In the genomic region with DNA sequence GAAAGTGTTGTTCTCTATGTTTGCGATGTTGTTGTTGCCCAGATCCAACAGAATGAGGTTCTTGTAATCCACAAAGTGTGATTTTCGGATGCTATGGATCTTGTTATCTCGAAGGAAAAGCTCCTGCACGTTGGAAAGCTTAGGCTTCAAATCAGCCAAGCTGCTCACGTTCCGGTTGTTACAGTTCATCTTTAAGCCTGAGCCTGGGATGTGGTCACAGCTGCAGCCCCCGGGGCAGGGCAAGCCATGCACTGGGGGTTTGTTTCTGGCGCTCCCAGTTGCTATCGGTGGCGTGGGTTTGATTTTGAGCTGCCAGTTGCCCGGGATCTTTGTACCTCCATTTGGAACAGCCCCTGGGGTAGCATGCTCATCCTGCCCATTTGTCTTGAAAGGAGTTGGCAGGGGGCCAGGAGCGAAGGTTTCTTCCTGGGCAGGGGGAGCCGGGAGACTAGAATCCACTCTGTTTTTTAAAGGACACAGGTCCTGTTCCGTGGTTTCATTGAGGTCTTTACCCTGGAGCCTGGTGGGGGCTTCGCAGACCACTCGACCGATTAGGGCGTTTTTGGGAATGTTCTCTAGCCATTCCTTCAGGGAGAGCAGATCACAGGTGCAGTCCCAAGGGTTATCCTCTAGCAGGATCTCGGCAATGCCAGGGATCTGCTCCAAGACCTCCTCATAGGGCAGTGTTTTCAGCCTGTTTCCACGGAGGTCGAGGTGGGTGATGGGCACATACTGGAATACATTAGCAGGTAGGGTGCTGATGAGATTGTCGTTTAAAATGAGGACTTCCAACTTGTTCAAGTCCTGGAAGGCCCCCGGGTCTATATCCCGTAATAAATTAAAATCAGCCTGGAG, we compare ENCODE assay signal across 10 mouse cellular contexts. TPM values are rescaled to one million over a fixed set of nuclear protein-coding genes. Genes with fewer than 3 reads are reported as not detected.
A peak's percentile ranks its signal among the peaks of the same experiment; 100 is the strongest.
DNase-seq lines count a peak whose midpoint lies in the region; ATAC-seq and TF ChIP-seq lines count a peak whose summit lies in the region.
"Had no signal": no experiment of that assay in that cellular context is flagged by ENCODE, and none has a peak within 500 bp of the region (broad histone marks: within the 10 kb centered on the region; RNA-seq: fewer than 3 reads in every experiment).

No protein-coding gene starts in this region.

- WGBS in lung, embryonic 16.5 days = 4% methylated on average over 24 of the region's 24 CpGs
- under 1% methylated on average over 24 of the region's 24 CpGs for whole genome bisulfite sequencing in embryonic facial prominence, embryonic 15.5 days
- WGBS in intestine, embryonic 14.5 days = 7% methylated on average over 24 of the region's 24 CpGs
- WGBS in neural tube, embryonic 13.5 days = 1% methylated on average over 24 of the region's 24 CpGs

- no peaks in the 10 kb centered on the region for H3K9me3 ChIP-seq in lung, embryonic 16.5 days (ENCODE audit: control insufficient read depth, low read length)
- no peaks in the 10 kb centered on the region for H3K9me3 ChIP-seq in embryonic facial prominence, embryonic 15.5 days (replicated peaks)
- no peaks in the 10 kb centered on the region for H3K9me3 ChIP-seq in intestine, embryonic 14.5 days (ENCODE audit: control insufficient read depth, low read length)
- no peaks in the 10 kb centered on the region for H3K9me3 ChIP-seq in neural tube, embryonic 13.5 days

- peaks cover 34% of the 10 kb centered on the region for H3K27me3 ChIP-seq in lung, embryonic 16.5 days (ENCODE audit: control insufficient read depth, insufficient read depth, low read depth, low read length)
- H3K27me3 ChIP-seq in embryonic facial prominence, embryonic 15.5 days = peaks cover 40% of the 10 kb centered on the region
- H3K27me3 ChIP-seq in intestine, embryonic 14.5 days (replicated peaks; ENCODE audit: control insufficient read depth, insufficient read depth, low read length) = peaks cover 39% of the 10 kb centered on the region
- H3K27me3 ChIP-seq in neural tube, embryonic 13.5 days = no peaks in the 10 kb centered on the region

- TF ChIP-seq CTCF in left cerebral cortex, adult 2 months (IDR thresholded peaks at IDR 0.05) = no peak

- no peak overlapping the region for H3K27ac ChIP-seq in lung, embryonic 16.5 days (ENCODE audit: low read length)
- H3K27ac ChIP-seq in embryonic facial prominence, embryonic 15.5 days (replicated peaks) = no peak overlapping the region
- H3K27ac ChIP-seq in intestine, embryonic 14.5 days (ENCODE audit: low read depth) = no peak overlapping the region
- H3K27ac ChIP-seq in left cerebral cortex, adult 2 months = peak overlapping the region; percentile 96
- H3K27ac ChIP-seq in neural tube, embryonic 13.5 days (replicated peaks) = peak overlapping the region; percentile 96

- no peak for DNase-seq in lung, postnatal 36 days
- peak; percentile 74 for DNase-seq in intestine, embryonic 14.5 days (ENCODE audit: low spot score)
- peak; percentile 53 to 68 for DNase-seq in left cerebral cortex, adult 2 months (ENCODE audit: extremely low spot score in 1 of 2, low spot score in 2 of 2)
- DNase-seq in thymus, postnatal 14 days = no peak
- no peak for DNase-seq in spleen, adult 12 weeks (ENCODE audit: low spot score)

- intact Hi-C loops in left cerebral cortex, adult 2 months (cut with DNase I) = loop anchor here (5.0 kb wide), 3 partner anchors 90 to 665 kb away; no protein-coding TSS in a partner anchor

- peak overlapping the region; percentile 42 for H3K4me3 ChIP-seq in lung, embryonic 16.5 days (ENCODE audit: low read length)
- peak overlapping the region; percentile 45 for H3K4me3 ChIP-seq in embryonic facial prominence, embryonic 15.5 days (replicated peaks)
- H3K4me3 ChIP-seq in intestine, embryonic 14.5 days (ENCODE audit: low read depth, low read length) = peak overlapping the region; percentile 37
- peak overlapping the region; percentile 83 for H3K4me3 ChIP-seq in left cerebral cortex, adult 2 months
- peak overlapping the region; percentile 72 for H3K4me3 ChIP-seq in neural tube, embryonic 13.5 days

- peak overlapping the region; percentile 54 for H3K4me2 ChIP-seq in lung, embryonic 16.5 days (ENCODE audit: low read depth, low read length)
- peak overlapping the region; percentile 68 for H3K4me2 ChIP-seq in embryonic facial prominence, embryonic 15.5 days (replicated peaks)
- peak overlapping the region; percentile 52 for H3K4me2 ChIP-seq in intestine, embryonic 14.5 days (ENCODE audit: low read length)
- H3K4me2 ChIP-seq in neural tube, embryonic 13.5 days = peak overlapping the region; percentile 92

- H3K4me1 ChIP-seq in lung, embryonic 16.5 days (replicated peaks; ENCODE audit: control insufficient read depth, insufficient read depth, low read length) = peaks cover 9% of the 10 kb centered on the region; the same call in 1 of the 2 replicates
- peaks cover 37% of the 10 kb centered on the region for H3K4me1 ChIP-seq in embryonic facial prominence, embryonic 15.5 days
- peaks cover 6% of the 10 kb centered on the region; the same call in 1 of the 2 replicates for H3K4me1 ChIP-seq in intestine, embryonic 14.5 days (replicated peaks; ENCODE audit: control insufficient read depth, insufficient read depth, low read length)
- peaks cover 32% of the 10 kb centered on the region for H3K4me1 ChIP-seq in neural tube, embryonic 13.5 days (replicated peaks)

- no peaks in the 10 kb centered on the region for H3K36me3 ChIP-seq in lung, embryonic 16.5 days (ENCODE audit: control insufficient read depth, insufficient read depth, low read length)
- no peaks in the 10 kb centered on the region for H3K36me3 ChIP-seq in embryonic facial prominence, embryonic 15.5 days
- no peaks in the 10 kb centered on the region for H3K36me3 ChIP-seq in intestine, embryonic 14.5 days (ENCODE audit: control insufficient read depth, insufficient read depth, low read length)
- H3K36me3 ChIP-seq in neural tube, embryonic 13.5 days = no peaks in the 10 kb centered on the region

- no peak overlapping the region for H3K9ac ChIP-seq in lung, embryonic 16.5 days (ENCODE audit: low read length)
- H3K9ac ChIP-seq in embryonic facial prominence, embryonic 15.5 days = no peak overlapping the region
- no peak overlapping the region for H3K9ac ChIP-seq in intestine, embryonic 14.5 days (ENCODE audit: low read length)
- H3K9ac ChIP-seq in neural tube, embryonic 13.5 days = peak overlapping the region; percentile 95

- no peak for ATAC-seq in lung, embryonic 16.5 days (ENCODE audit: low read depth)
- no peak for ATAC-seq in embryonic facial prominence, embryonic 15.5 days (ENCODE audit: insufficient number of reproducible peaks, low FRiP score, low TSS enrichment, low read depth)
- no peak for ATAC-seq in intestine, embryonic 14.5 days (replicated peaks; ENCODE audit: low FRiP score, low TSS enrichment, low read depth)
- ATAC-seq in neural tube, embryonic 13.5 days (ENCODE audit: low read depth) = peak; percentile 75

RNA-seq across cellular contexts. Expression of a gene that starts 1.7 kb away (rescaled TPM):
- polyA plus RNA-seq in lung, embryonic 16.5 days (2015; fragmentation: Nextera tagmentation; extraction: Ambion mirVana) = 0.10 TPM in 1 of 2 replicates, not detected in the other
- 1.2 and 1.4 TPM in 2 replicates for polyA plus RNA-seq in embryonic facial prominence, embryonic 15.5 days (2015; fragmentation: Nextera tagmentation; extraction: Ambion mirVana)
- polyA plus RNA-seq in intestine, embryonic 14.5 days (2014; fragmentation: Nextera tagmentation; extraction: Ambion mirVana) = 1.3 and 1.4 TPM in 2 replicates
- total RNA-seq in left cerebral cortex, adult 2 months (2021) = 10 to 100 TPM; 79.7 to 87.3 TPM
- polyA plus RNA-seq in neural tube, embryonic 13.5 days (2015; fragmentation: Nextera tagmentation; extraction: Ambion mirVana) = 38.6 and 39.3 TPM in 2 replicates
- total RNA-seq: hematopoietic stem cell, adult 5-6 weeks had no signal
- polyA plus RNA-seq: Patski had no signal

Comparison
In these comparisons a context has a peak if more than half of its experiments do, and no peak if none do; other contexts are left out.
1. H3K27ac ChIP-seq: peak in left cerebral cortex, adult 2 months (single experiment) and neural tube, embryonic 13.5 days (single experiment); none in lung, embryonic 16.5 days (single experiment), embryonic facial prominence, embryonic 15.5 days (single experiment) and intestine, embryonic 14.5 days (single experiment).
2. DNase-seq: peak in intestine, embryonic 14.5 days (single experiment) and left cerebral cortex, adult 2 months (2 of 2); none in lung, postnatal 36 days (single experiment), thymus, postnatal 14 days (single experiment) and spleen, adult 12 weeks (single experiment).
3. RNA of a gene that starts 1.7 kb away (polyA plus RNA-seq): 38.6 to 39.3 TPM in neural tube, embryonic 13.5 days; 1.2 to 1.4 TPM in embryonic facial prominence, embryonic 15.5 days, 1.3 to 1.4 TPM in intestine, embryonic 14.5 days and 0.10 TPM in lung, embryonic 16.5 days; every median in the first group is over 10 times any median in the second.
4. Peak in every context shown above with its lines, with median percentiles within 50 percentile points of each other: H3K4me2 ChIP-seq and H3K4me3 ChIP-seq.